Comparison of ENCODE assay signal across 8 mouse cellular contexts in the genomic region with DNA sequence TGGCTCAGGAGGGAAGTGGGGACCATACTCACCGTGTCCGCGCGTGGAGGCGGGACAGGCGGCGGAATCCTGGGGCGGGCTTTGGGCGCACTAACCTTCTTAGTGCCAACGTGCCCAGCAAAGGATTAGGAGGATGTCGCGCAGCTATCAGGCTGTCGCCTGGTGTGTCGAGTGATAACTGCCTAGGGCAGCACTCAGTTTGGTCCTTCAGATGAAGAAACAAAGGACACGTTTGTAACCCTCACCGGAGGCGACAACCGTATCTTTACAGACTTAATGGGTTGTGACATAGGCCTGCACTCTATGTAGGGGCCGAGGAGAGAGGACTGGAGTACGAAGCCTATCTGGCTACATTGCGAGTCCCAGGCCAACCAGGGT. TPM values are rescaled to one million over a fixed set of nuclear protein-coding genes. Genes with fewer than 3 reads are reported as not detected.
DNase-seq lines count a peak whose midpoint lies in the region; ATAC-seq and TF ChIP-seq lines count a peak whose summit lies in the region.

No protein-coding gene starts in this region.

- no peak for DNase-seq in lung, adult 2 months
- DNase-seq in lung, postnatal 10 days, result no peak
- DNase-seq in left cerebral cortex, postnatal 36 days (ENCODE audit: low spot score in 2 of 2), result no peak
- no peak for DNase-seq in gastrocnemius, postnatal 10 days
- no peak for DNase-seq in thymus, postnatal 0 days (ENCODE audit: low spot score)

- H3K4me3 ChIP-seq in lung, adult 2 months (replicated peaks; ENCODE audit: extremely low read depth, low read depth, low read length), result peak overlapping the region; percentile 86
- peak overlapping the region; percentile 81 for H3K4me3 ChIP-seq in embryonic facial prominence, embryonic 12.5 days
- peak overlapping the region; percentile 80 for H3K4me3 ChIP-seq in intestine, embryonic 16.5 days (ENCODE audit: low read length)
- H3K4me3 ChIP-seq in neural tube, embryonic 12.5 days, result peak overlapping the region; percentile 75

- 7% methylated on average over 21 of the region's 21 CpGs for WGBS in lung, adult 2 months
- 2% methylated on average over 21 of the region's 21 CpGs for WGBS in embryonic facial prominence, embryonic 12.5 days
- WGBS in intestine, embryonic 16.5 days, result 4% methylated on average over 21 of the region's 21 CpGs
- 5% methylated on average over 21 of the region's 21 CpGs for WGBS in neural tube, embryonic 12.5 days

- no peak for TF ChIP-seq POLR2A in lung, adult 2 months (IDR thresholded peaks at IDR 0.05; ENCODE audit: borderline replicate concordance, extremely low read depth, low read depth, low read length)

- H3K9me3 ChIP-seq in embryonic facial prominence, embryonic 12.5 days, result no peaks in the 10 kb centered on the region
- H3K9me3 ChIP-seq in intestine, embryonic 16.5 days (ENCODE audit: control insufficient read depth, low read length), result no peaks in the 10 kb centered on the region
- H3K9me3 ChIP-seq in neural tube, embryonic 12.5 days, result no peaks in the 10 kb centered on the region

- H3K4me1 ChIP-seq in lung, adult 2 months (ENCODE audit: control insufficient read depth, insufficient read depth, low read length), result no peaks in the 10 kb centered on the region
- 0 out of 2 replicates have a peak, but pooled peaks cover 2% of the 10 kb centered on the region for H3K4me1 ChIP-seq in embryonic facial prominence, embryonic 12.5 days
- H3K4me1 ChIP-seq in intestine, embryonic 16.5 days (ENCODE audit: control insufficient read depth, insufficient read depth, low read length), result no peaks in the 10 kb centered on the region
- H3K4me1 ChIP-seq in neural tube, embryonic 12.5 days, result peaks cover 18% of the 10 kb centered on the region; the same call in 1 of the 2 replicates

- no peaks in the 10 kb centered on the region for H3K36me3 ChIP-seq in embryonic facial prominence, embryonic 12.5 days
- no peaks in the 10 kb centered on the region for H3K36me3 ChIP-seq in intestine, embryonic 16.5 days (ENCODE audit: control insufficient read depth, insufficient read depth, low read length)
- H3K36me3 ChIP-seq in neural tube, embryonic 12.5 days, result no peaks in the 10 kb centered on the region

- no peak for TF ChIP-seq CTCF in lung, adult 2 months (IDR thresholded peaks at IDR 0.05; ENCODE audit: insufficient read depth, low read length)

- intact Hi-C loops in left cerebral cortex, postnatal 36 days (cut with DNase I), result no loop called here

- no peak overlapping the region for H3K27ac ChIP-seq in embryonic facial prominence, embryonic 12.5 days
- H3K27ac ChIP-seq in intestine, embryonic 16.5 days (ENCODE audit: low read length), result no peak overlapping the region
- H3K27ac ChIP-seq in neural tube, embryonic 12.5 days, result no peak overlapping the region

- peak overlapping the region; percentile 72 for H3K9ac ChIP-seq in embryonic facial prominence, embryonic 12.5 days
- peak overlapping the region; percentile 75 for H3K9ac ChIP-seq in intestine, embryonic 16.5 days (ENCODE audit: low read depth, low read length)
- peak overlapping the region; percentile 59 for H3K9ac ChIP-seq in neural tube, embryonic 12.5 days

- ATAC-seq in embryonic facial prominence, embryonic 12.5 days (ENCODE audit: insufficient number of reproducible peaks, insufficient read depth, low FRiP score, low TSS enrichment), result 0 out of 2 replicates have a peak, but pooled peaks have one; percentile 7
- peak; percentile 73 for ATAC-seq in intestine, embryonic 16.5 days
- ATAC-seq in neural tube, embryonic 12.5 days (ENCODE audit: low FRiP score, low read depth), result peak; percentile 67

- peak overlapping the region; percentile 80 for H3K4me2 ChIP-seq in embryonic facial prominence, embryonic 12.5 days (replicated peaks)
- H3K4me2 ChIP-seq in intestine, embryonic 16.5 days (ENCODE audit: low read depth, low read length), result peak overlapping the region; percentile 65
- H3K4me2 ChIP-seq in neural tube, embryonic 12.5 days (replicated peaks), result peak overlapping the region; percentile 70

- H3K27me3 ChIP-seq in embryonic facial prominence, embryonic 12.5 days, result no peaks in the 10 kb centered on the region
- H3K27me3 ChIP-seq in intestine, embryonic 16.5 days (replicated peaks; ENCODE audit: control insufficient read depth, insufficient read depth, low read length), result no peaks in the 10 kb centered on the region
- no peaks in the 10 kb centered on the region; the same call in 1 of the 2 replicates for H3K27me3 ChIP-seq in neural tube, embryonic 12.5 days (replicated peaks)

RNA-seq across cellular contexts. Expression of a gene that starts 0.4 kb away (rescaled TPM):
- polyA plus RNA-seq in lung, adult 2 months (2012; rRNA removed), result 28.8 and 30.0 TPM in 2 replicates
- 10.4 and 11.5 TPM in 2 replicates for polyA plus RNA-seq in embryonic facial prominence, embryonic 12.5 days (2016; fragmentation: Nextera tagmentation; extraction: Ambion mirVana)
- polyA plus RNA-seq in intestine, embryonic 16.5 days (2015; fragmentation: Nextera tagmentation; extraction: Ambion mirVana), result 4.3 and 5.6 TPM in 2 replicates
- 7.3 and 8.0 TPM in 2 replicates for polyA plus RNA-seq in neural tube, embryonic 12.5 days (2016; fragmentation: Nextera tagmentation; extraction: Ambion mirVana)
- 10 to 100 TPM; 23.3 to 46.3 TPM for total RNA-seq in left cerebral cortex, postnatal 36 days (2021)
- 1 to 10 TPM in 1 of 2 experiments, under 1 TPM in 1; 0.73 to 1.7 TPM for total RNA-seq in gastrocnemius, postnatal 10 days (2021)
- 15.1 and 15.2 TPM in 2 replicates for polyA plus RNA-seq in thymus, postnatal 0 days (2015; fragmentation: Nextera tagmentation; extraction: Ambion mirVana)

RNA-seq across cellular contexts. Expression of a gene that starts 7.8 kb away (rescaled TPM):
- 52.8 and 76.5 TPM in 2 replicates for polyA plus RNA-seq in lung, adult 2 months (2012; rRNA removed)
- 8.0 and 8.3 TPM in 2 replicates for polyA plus RNA-seq in embryonic facial prominence, embryonic 12.5 days (2016; fragmentation: Nextera tagmentation; extraction: Ambion mirVana)
- 27.8 and 28.4 TPM in 2 replicates for polyA plus RNA-seq in intestine, embryonic 16.5 days (2015; fragmentation: Nextera tagmentation; extraction: Ambion mirVana)
- 5.7 and 7.2 TPM in 2 replicates for polyA plus RNA-seq in neural tube, embryonic 12.5 days (2016; fragmentation: Nextera tagmentation; extraction: Ambion mirVana)
- total RNA-seq in left cerebral cortex, postnatal 36 days (2021), result 1 to 10 TPM; 1.4 to 2.7 TPM
- 1 to 10 TPM in 1 of 2 experiments, under 1 TPM in 1; 0.70 to 2.1 TPM for total RNA-seq in gastrocnemius, postnatal 10 days (2021)
- 1,124 and 1,206 TPM in 2 replicates for polyA plus RNA-seq in thymus, postnatal 0 days (2015; fragmentation: Nextera tagmentation; extraction: Ambion mirVana)

RNA-seq across cellular contexts. Expression of a gene that starts 25.9 kb away (rescaled TPM):
- 654 and 703 TPM in 2 replicates for polyA plus RNA-seq in lung, adult 2 months (2012; rRNA removed)
- 345 and 360 TPM in 2 replicates for polyA plus RNA-seq in embryonic facial prominence, embryonic 12.5 days (2016; fragmentation: Nextera tagmentation; extraction: Ambion mirVana)
- polyA plus RNA-seq in intestine, embryonic 16.5 days (2015; fragmentation: Nextera tagmentation; extraction: Ambion mirVana), result 428 and 452 TPM in 2 replicates
- 312 and 336 TPM in 2 replicates for polyA plus RNA-seq in neural tube, embryonic 12.5 days (2016; fragmentation: Nextera tagmentation; extraction: Ambion mirVana)
- total RNA-seq in left cerebral cortex, postnatal 36 days (2021), result 100 to 1,000 TPM; 187 to 235 TPM
- 10 to 100 TPM; 44.9 to 59.6 TPM for total RNA-seq in gastrocnemius, postnatal 10 days (2021)
- polyA plus RNA-seq in thymus, postnatal 0 days (2015; fragmentation: Nextera tagmentation; extraction: Ambion mirVana), result 1,143 and 1,161 TPM in 2 replicates

RNA-seq across cellular contexts. Expression of a gene that starts 42.1 kb away (rescaled TPM):
- 7.2 and 14.7 TPM in 2 replicates for polyA plus RNA-seq in lung, adult 2 months (2012; rRNA removed)
- polyA plus RNA-seq in embryonic facial prominence, embryonic 12.5 days (2016; fragmentation: Nextera tagmentation; extraction: Ambion mirVana), result 2.9 and 4.0 TPM in 2 replicates
- 22.3 and 22.9 TPM in 2 replicates for polyA plus RNA-seq in intestine, embryonic 16.5 days (2015; fragmentation: Nextera tagmentation; extraction: Ambion mirVana)
- polyA plus RNA-seq in neural tube, embryonic 12.5 days (2016; fragmentation: Nextera tagmentation; extraction: Ambion mirVana), result 0.65 and 1.5 TPM in 2 replicates
- 1 to 10 TPM; 3.5 to 4.2 TPM for total RNA-seq in left cerebral cortex, postnatal 36 days (2021)
- not detected for total RNA-seq in gastrocnemius, postnatal 10 days (2021)
- 6.1 and 6.4 TPM in 2 replicates for polyA plus RNA-seq in thymus, postnatal 0 days (2015; fragmentation: Nextera tagmentation; extraction: Ambion mirVana)

RNA-seq across cellular contexts. Expression of a gene that starts 49.1 kb away (rescaled TPM):
- 0.27 and 0.58 TPM in 2 replicates for polyA plus RNA-seq in lung, adult 2 months (2012; rRNA removed)
- polyA plus RNA-seq in embryonic facial prominence, embryonic 12.5 days (2016; fragmentation: Nextera tagmentation; extraction: Ambion mirVana), result not detected in 2 replicates
- not detected in 2 replicates for polyA plus RNA-seq in intestine, embryonic 16.5 days (2015; fragmentation: Nextera tagmentation; extraction: Ambion mirVana)
- polyA plus RNA-seq in neural tube, embryonic 12.5 days (2016; fragmentation: Nextera tagmentation; extraction: Ambion mirVana), result not detected in 2 replicates
- total RNA-seq in left cerebral cortex, postnatal 36 days (2021), result not detected
- not detected for total RNA-seq in gastrocnemius, postnatal 10 days (2021)
- polyA plus RNA-seq in thymus, postnatal 0 days (2015; fragmentation: Nextera tagmentation; extraction: Ambion mirVana), result 0.57 and 0.60 TPM in 2 replicates

Comparison
In these comparisons a context has a peak if more than half of its experiments do, and no peak if none do; other contexts are left out.
1. ATAC-seq: peak in every context shown above with its lines; median percentile 73 in intestine, embryonic 16.5 days; 67 in neural tube, embryonic 12.5 days; 7 in embryonic facial prominence, embryonic 12.5 days.
2. RNA of a gene that starts 7.8 kb away (polyA plus RNA-seq): 1,124 to 1,206 TPM in thymus, postnatal 0 days; 52.8 to 76.5 TPM in lung, adult 2 months, 27.8 to 28.4 TPM in intestine, embryonic 16.5 days, 8.0 to 8.3 TPM in embryonic facial prominence, embryonic 12.5 days and 5.7 to 7.2 TPM in neural tube, embryonic 12.5 days; every median in the first group is over 10 times any median in the second.
3. Peak in every context shown above with its lines, with median percentiles within 50 percentile points of each other: H3K4me3 ChIP-seq, H3K4me2 ChIP-seq and H3K9ac ChIP-seq.